Mouse (Mus musculus) E14TG2a.4 (cell line): ENCODE measurements around the gene Aebp2.

Experiments
- CTCF ChIP-seq: conservative IDR thresholded peaks from 2 replicates; pipeline ENCODE4 v1.5.1; 2014; ENCODE audit warnings: low read length
- NANOG ChIP-seq: IDR thresholded peaks from 2 replicates; pipeline ENCODE4 v1.6.1; 2014; ENCODE audit warnings: borderline replicate concordance, low read length, mixed read lengths

DNA sequence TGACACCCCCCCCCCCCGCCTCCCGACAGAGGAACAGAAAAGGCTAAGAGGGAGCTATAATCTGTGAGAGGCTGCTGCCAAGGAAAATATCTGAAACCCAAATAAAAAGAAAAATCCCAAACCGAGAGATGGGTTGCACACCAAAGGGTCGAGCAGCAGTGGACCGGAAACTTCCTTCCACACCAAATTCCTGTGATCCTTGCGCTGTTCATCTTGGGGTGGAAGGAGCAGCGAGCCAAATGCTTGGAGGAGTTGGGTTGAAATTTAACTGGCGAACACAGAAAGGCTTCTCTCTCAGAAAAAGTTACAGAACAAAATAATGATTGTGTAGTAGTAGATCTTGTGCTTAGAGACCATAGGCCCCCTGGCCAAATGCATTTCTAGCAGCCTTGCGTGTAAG is 55.5 kb downstream of the Aebp2 start:
- TF ChIP-seq CTCF (no peak), NANOG (no peak)
